Mouse (Mus musculus) urinary bladder, postnatal 36 days (tissue): Measurements from ENCODE around the gene Rex1bd.

Experiments
- DNase-seq, 2 experiments: peaks; one replicate each; pipeline ENCODE4 v3.0.0; 2022; ENCODE audit warnings: low spot score in 2 of 2, mixed read lengths in 1 of 2

Gene Rex1bd

DNA sequence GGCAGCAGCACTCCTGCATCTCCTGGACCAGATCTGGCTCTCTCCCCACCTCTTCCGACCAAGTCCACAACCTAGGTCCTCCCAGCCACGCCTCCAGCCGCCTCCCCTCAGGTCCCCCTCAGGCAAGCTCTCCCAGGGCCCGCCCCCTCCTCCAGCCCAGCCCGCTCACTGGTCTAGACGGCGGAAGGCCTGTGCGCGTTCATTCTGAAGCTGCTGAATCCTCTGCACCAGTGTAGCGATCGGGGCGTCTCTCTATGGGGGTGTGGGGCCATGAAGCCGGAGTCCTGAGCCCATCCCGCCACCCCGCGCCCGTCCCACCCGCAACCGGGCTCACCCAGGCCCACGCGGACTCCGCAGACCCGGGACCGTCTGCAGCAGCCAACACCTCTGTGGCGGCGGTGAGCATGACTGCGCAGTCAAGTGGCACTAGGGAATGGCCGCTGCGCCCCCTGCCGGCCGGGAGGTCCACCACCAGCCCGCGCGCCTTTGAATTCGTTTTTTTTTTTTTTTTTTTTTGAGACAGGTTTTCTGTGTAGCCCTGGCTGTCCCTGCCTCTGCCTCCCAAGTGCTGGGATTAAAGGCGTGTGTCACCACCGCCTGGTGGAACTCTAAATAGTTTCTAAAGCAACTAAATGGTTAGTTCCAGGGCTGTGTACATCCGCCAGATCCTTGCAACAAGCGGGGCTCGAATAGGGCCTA, at the start of gene Rex1bd:
Rex1bd (minus strand) TSS at position 425 of the 699 bp plus-strand sequence.
- DNase-seq = peak; percentile 91

DNA sequence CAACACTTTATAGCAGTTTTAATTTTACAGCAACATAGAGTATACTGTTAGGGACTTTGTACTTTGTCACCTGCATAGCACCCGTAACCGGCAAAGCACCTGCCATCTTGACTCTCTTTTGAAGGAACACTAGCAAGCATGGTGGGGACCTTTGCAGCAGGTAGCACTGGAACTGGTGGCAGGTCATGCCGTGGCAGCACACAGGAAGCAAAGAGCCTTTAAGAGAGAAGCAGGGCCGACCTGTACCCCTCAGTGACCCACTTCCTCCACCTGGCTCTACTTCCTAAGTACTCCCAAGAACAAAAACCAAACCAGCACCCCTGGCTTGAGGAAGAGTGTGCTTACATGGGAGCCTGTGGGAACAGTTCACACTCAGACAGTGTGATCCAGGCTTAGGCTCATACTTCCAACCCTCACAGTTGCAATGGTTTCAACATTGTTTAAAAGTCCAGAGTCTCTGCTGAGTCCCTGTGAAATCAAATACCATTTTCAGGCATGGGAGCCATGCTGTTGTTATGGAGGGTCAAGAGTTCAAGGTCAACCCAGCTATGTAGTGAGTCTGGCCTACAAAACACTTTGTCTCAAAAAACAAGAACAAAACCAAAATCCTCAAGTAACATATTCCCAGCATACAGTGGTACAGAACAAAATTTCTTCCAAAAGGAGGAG, 48.7 kb upstream of the Rex1bd start:
- DNase-seq = no peak

DNA sequence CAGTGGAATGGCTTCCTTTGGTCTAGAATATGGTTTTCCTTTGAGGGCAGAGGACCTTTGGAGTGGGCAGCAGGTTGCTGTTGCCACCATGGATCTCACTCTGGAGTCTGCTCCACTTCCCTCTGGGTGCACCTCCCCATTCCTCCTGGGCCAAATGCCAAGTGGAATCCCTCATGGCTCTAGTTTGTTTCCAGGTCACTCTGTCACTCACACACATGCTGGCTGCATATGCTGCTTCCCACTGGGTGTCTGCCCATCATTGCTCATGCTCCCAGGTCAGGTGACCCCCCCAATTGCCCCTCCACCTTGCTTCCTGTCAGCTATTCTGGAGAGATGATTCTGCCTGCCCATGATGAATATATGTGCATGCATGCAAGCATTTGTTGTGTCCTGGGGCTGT, 47.2 kb upstream of the Rex1bd start:
- DNase-seq = peak in 1 of 2 experiments; percentile 64

DNA sequence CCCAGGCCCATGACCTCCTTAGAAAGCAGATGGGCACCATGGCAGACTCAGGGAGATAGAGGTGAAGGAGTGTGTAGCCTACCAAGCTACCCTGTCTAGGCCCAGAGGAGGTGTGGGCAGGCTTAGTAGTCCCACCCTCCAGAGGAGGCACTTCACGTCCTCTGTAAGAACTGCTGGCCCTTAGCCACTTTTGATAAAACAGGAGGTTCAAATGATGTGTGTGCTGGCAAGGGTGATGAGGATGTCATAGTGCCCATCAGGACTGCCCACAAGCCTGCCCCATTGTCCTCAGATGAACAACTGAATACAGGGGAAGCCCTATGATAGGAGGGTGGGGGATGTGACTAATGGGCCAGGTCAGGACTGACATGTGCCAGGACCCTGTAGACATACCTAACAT, 46.3 kb upstream of the Rex1bd start:
- no peak for DNase-seq

DNA sequence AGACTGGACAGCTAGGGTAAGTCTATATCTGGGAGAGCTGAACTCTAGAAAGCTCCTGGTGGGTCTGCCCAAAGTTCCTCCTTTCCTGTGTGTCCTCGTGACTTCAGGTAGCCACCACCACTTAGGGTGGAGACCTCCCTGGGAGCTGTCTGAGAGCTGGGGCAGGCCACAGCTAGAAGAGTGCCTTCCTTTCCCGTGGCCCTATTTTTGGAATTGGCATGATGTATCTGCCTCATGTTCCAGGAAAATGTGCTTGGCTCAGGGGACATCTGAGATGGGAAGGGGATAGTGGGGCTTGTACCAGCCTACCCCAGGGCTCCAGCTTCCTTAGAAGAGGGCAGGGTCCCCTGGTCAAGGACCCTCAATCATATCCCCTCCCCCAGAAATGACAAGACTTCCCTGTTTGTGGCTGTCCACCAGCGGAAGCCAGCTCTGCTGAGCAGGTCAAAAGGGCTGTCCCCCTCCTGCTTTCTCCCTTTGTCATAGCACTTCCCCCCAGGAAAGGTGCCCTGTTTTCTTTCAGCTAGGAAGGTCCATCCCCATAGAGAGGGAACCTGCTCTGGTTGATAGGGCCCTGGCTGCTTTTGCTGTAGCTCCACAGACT, 45.1 kb upstream of the Rex1bd start:
- DNase-seq = no peak

DNA sequence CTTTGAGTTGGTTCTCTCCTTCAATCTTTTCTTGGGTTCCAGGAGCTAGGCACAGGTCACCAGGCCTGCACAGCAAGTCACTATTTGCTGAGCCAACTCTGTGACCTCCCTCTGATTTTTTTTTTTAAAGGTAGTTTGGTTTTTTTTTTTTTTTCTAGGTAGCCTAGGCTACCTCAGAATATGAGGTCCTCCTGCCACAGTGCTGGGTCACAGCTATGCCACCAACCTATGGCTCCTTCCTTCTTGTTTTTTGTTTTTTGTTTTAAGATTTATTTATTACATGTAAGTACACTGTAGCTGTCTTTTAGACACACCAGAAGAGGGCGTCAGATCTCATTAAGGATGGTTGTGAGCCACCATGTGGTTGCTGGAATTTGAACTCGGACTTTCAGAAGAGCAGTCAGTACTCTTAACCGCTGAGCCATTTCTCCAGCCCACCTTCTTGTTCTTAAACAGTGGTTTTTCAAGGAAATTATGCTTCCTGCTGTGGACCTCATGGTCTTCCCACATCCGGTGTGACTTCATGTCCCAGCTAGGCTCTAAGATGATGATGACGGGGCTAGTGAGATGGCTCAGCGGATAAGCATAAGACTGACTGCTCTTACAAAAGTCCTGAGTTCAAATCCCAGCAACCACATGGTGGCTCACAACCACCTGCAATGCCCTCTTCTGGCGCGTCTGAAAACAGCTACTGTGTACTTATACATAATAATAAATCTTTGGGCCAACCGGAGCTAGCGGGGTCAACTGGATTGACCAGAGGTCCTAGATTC, 43.0 kb upstream of the Rex1bd start:
- DNase-seq = no peak

DNA sequence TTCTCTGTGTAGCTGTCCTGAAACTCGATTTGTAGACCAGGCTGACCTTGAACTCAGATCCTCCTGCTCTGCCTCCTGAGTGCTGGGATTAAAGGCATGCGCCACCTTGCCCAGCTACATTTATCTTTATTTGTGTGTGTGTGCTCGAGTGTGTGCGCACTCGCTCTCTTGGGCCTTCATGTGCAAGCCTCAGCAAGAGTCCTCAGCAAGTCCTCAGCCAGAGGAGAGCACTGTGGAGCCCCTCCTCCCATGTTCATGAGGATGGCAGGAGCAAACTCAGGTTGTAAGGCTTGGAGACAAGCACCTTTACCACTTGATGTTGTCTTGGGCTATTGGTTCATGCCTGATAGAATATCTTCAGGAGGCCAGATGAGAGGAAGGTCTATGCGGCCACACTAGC, 41.2 kb upstream of the Rex1bd start:
- DNase-seq = no peak

DNA sequence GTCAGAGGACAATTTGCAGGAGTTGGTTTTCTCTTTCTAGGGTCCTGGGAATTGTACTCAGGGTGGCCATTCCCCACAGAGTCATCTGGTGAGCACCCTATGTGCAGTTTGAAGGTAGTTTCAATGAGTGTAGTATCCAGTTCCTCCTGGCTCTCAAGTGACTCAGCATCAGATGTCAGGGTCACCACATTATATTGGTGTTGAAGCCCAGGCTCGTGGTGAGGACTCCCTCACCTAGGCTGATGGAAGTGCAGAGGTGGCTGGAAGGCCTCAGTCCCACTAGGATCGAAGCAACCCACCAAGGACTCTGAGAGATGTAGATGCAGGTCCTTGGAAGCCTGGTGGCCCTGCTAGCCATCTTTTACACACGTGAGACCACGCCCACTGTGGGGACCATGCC, 39.9 kb upstream of the Rex1bd start:
- DNase-seq = no peak

DNA sequence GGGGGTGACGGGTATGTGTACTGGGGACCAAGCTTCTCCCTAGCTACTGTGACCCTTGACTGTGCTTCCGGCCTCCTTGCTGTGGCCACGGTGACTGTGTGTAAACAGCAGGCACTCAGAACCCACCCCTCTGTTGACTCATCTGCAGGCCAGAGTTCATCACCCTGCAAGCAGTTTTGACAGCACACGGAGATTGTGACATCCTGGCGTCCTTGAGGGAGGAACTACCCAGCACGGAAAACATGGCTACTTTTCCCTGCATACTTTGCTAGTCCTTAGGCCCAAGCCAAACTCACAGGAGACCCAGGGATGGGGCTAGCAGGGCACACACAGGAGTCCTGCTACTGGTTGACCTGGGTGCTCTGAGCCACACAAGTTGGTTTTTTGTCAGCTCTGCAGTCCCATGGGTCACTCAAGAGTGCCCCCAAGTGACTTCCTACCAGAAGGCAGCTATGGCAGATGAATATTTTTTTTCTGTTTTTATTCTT, 37.7 kb upstream of the Rex1bd start:
- DNase-seq = peak; percentile 64 to 81

DNA sequence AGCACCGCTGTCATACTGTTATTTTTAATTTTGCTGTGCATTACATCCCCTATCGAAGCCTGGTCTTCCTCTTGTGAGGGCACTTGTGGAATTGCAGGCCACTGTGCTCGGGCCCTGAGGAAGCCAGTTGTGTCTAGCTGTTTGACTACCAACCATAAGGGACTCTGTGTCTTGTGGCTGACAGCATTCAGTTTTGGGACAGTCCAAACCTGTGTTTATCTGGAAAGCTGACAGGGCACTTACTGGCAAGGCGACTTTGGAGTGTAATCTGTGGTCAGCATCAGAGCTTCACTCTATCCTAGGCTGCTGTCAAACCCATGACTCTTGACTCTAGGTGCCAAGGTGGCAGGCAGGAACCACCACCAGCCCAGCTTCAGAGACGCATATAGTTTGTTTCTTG, 34.5 kb upstream of the Rex1bd start:
- no peak for DNase-seq

DNA sequence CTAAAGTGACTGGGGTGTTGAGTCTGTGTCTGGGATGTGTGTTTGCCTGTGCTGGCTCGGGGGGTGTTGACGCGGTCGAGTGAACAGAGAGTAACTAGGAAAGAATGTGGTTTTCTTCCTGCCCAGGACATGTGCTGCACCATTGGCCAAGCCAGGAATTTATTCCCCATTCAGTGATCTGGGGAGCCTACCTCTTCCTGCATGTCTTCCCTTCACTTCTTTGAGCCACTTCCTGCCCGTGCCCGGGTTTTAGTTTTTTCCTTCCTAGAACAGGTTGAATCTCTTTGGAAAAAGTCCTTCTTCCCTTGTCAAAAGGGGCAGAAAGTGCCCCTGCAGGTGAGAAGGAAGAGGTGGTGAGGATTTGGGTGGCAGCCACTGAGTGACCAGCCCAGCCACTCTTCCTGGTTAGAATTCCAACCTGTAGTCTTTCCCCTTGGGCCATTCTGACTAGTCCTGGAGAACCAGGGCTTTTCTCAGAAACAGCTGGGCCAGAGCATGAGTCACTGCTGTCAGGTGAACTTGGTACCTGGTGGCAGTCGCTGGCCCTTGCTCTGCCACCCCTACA, 34.0 kb upstream of the Rex1bd start:
- no peak for DNase-seq

DNA sequence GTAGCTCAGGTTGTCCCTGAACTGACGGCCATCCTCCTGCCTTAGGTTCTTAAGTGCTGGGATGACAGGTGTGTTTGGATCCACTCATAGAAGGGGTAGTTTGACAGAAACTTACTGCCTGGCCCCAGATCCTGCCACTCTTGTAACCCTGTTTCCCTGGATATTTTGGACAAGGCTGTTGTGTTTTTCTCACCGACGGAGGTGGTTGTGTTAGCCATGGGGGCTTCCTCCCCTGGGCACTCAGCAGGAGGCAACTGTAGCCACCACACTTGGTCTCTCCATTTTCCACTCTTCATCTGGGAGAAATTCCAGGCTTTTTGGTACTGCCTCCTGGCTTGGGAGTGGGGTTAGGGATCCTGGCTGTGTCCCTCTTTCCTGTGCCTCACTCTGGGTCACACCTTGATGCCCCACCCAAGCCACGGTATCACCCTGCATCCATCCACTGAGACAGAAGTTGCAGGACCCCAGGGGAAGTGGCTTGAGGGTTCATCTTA, 33.5 kb upstream of the Rex1bd start:
- DNase-seq = no peak

DNA sequence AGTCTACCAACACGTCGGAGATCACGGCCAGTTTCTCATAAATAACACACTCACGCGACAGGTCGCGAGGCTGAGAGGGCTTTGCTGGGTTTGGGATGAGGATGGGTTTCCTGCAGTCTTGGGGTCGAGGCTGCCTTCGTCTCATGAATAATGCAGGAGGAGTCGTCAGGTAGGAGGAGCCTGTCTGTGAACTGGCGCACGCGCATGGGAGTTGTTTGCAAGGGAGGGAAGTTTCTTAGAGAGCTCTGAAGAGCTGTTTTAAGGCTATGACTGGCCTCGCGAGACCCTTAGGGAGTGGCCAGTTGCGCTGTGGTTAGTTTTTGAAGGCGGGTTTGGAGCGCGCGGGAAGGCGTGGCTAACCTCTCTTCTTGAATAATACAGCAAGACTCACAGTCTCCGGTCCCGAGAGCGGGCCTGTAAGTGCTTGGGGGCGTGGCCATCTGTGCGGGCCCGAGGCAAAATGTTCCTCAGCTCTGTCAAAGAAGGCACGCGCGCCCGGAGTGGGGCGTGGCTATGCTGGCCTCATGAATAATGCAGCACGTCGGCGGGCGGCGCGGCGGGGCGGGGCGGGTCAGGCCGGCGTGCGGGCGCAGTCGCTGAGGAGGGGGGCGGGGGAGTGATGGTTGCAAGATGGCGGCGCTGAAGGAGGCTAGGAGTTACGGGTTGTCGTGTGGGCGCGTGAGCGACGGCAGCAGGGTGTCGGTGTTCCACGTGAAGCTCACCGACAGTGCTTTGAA, 32.7 kb upstream of the Rex1bd start, which contains the start of gene Ell:
Ell (plus strand) TSS at position 381 of the 737 bp plus-strand sequence.
- peak; percentile 99 to 100 for DNase-seq

DNA sequence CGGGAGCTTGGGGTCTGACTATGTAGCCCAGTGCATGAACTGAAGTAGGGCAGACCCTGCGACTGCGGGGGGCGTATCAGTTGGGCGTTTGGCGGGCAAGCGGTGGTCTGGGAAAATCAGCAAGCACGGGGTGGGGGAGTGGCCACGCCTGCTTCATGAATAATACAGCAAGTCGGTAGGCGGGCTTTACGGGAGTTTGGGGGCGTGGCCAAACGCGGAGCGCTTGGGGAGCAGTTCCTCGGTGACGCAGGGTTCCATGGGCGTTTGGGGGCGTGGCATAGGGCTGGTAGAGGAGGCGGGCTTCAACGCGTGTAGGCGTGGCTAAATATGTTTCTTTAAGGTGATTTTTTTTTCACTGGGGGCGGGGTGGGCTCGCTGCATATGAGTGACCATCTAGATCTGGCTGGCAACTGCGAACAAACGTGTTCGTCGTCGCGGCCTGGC, 32.1 kb upstream of the Rex1bd start:
- DNase-seq = peak; percentile 99 to 100

DNA sequence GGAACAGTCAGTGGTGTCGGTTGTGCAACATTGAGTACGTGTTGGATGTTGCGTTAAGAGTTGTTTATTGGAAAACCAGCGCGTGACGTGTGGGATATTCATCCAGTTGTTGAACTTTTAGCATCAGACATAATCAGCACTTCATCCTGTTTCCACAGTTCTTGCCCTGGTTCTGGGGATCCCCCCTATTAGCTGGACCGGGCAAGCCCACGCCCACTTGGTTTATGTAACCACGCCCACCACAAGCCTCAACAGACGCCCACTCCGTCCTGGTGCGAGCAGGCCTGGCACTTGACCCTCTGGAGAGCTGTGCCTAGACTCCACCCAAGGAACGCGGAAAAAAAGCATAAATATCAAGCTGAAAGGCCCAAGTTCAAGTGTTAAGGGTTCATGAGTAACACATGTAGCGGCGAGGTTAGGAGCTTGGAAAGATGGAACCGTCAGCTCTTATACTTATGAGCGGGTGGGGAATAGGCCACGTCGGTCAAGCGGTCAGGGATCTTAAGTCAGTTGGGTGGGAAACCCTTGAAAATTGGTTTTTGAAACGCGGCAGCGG, 31.6 kb upstream of the Rex1bd start:
- peak; percentile 67 to 74 for DNase-seq

DNA sequence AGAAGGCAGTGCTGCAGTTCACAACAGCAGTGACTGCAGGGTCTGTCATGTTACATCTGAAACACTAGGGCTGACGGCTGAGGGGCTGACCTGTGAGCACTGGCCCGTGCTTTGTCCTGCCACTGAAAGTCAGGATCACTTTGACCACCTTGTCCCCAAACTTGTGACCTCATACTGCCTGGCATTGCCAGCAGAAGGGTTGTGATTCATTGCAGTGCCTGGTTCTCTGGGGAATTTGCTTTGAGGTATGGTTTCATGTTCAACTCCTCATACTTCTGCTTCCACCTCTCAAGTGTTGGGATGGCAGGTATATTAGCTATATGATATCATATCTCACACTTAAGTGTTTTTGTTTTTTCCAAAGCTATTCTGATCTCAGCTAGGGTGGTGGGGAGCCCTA, 29.1 kb upstream of the Rex1bd start:
- no peak for DNase-seq

DNA sequence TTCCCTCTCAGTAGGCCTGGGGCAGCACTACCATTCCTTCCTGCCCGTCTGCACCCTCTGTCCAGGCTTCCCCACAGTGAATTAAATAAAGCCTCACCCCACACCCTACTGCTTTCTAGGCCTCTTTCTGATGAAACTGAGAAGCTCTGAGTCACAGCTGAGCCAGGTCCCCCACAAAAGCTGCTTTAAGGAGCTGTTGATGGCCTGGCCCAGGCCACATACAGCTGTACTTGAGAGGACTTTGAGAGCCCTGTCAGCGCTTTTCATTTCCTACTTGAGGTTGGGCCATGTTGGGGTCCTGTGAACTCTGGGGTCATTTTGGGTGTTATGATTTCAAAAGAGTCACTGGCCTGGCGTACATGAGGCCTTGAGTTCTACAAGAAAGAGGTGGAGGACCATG, 28.7 kb upstream of the Rex1bd start:
- no peak for DNase-seq

DNA sequence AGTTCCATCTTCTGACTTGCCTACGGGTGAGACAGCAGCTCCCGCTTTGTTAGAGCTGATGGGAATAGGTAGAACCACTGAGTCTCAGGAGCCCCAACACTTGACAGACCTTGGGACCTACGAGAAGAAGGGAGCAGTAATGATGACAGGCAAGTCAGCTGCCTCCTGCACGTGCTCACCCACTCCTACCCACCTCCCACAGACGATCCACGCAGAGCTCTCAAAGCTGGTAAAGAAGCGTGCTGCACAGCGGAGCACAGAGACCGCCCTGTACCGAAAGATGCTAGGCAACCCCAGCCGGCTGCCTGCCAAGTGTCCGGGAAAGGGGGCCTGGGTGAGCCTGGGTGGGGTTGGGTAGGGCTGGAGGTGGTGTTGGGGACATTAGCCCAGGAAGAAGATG, 27.7 kb upstream of the Rex1bd start:
- DNase-seq = no peak

DNA sequence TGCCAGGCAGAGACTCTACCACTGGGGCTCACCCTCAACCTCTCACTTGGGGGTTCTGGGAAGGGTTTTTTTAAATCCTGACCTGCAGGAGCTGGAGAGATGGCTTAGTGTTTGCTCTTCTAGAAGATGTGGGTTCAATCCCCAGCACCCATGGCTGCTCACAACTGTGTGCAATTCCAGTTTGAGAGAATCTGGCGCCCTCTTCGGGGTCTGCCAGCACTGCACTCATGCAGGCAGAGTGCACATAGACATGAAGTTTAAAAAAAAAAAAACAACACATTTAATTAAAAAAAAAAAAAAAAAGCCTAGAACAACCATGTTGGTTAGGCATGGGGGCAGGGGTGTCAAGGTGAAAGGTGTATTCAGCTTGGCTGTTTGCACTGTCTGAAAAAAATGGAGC, 23.8 kb upstream of the Rex1bd start:
- no peak for DNase-seq

DNA sequence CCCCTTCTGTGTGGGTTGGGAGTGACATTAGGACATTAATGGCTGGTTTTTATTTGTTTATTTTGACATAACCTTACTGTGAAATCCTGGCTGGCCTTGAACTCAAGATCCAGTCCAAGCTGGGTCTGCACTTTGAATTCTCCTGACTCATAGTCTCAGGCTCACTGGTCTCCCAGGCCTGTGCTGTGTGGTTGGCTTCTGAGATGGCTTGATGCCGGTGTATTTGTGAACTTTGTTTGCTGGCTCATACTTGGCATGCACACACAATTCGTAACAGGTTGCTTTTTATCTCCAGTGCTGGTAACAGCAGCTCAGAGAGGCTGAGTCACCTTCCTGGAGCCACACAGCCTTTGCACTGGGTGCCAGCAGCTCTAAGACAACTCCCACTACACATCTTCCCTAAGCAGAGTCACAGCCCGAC, 23.2 kb upstream of the Rex1bd start:
- no peak for DNase-seq
